Mouse (Mus musculus): ENCODE data around the gene Lypd6b. TPM values are rescaled to one million over a fixed set of nuclear protein-coding genes. Genes with fewer than 3 reads are reported as not detected.

The Lypd6b gene
- polyA plus RNA-seq, 1 experiment: 6.0 TPM

- Histone ChIP-seq H3K36me3 (ENCODE audit: control insufficient read depth, insufficient read depth, low read length, poor library complexity, severe bottlenecking) (no peaks in the 10 kb centered on the region), H3K9ac (ENCODE audit: low read depth, poor library complexity, severe bottlenecking) (no peak overlapping the region), H3K27ac (ENCODE audit: insufficient read depth, low read length) (no peak overlapping the region), H3K4me3 (ENCODE audit: low read depth, low read length) (no peak overlapping the region), H3K27me3 (ENCODE audit: control insufficient read depth, insufficient read depth, low read length, poor library complexity, severe bottlenecking) (no peaks in the 10 kb centered on the region), H3K4me1 (ENCODE audit: control insufficient read depth, insufficient read depth, low read length) (no peaks in the 10 kb centered on the region), H3K9me3 (replicated peaks; ENCODE audit: control insufficient read depth, insufficient read depth, low read length, poor library complexity, severe bottlenecking) (no peaks in the 10 kb centered on the region)
- TF ChIP-seq EP300 (IDR thresholded peaks at IDR 0.05; ENCODE audit: insufficient read depth, low read depth, low read length) (0 out of 2 replicates have a peak, but pooled peaks have one; percentile 40), POLR2A (IDR thresholded peaks at IDR 0.05; ENCODE audit: insufficient read depth, low read length) (no peak)
Measured at GRCm38 (mm10) chr2:49883990-49884389, 96.5 kb downstream of the Lypd6b start.

GRCm38 (mm10) chr2:49886209-49886608 lies 98.7 kb downstream of the Lypd6b start:
- Histone ChIP-seq H3K9me3 (replicated peaks; ENCODE audit: control insufficient read depth, insufficient read depth, low read length, poor library complexity, severe bottlenecking) (no peaks in the 10 kb centered on the region), H3K36me3 (ENCODE audit: control insufficient read depth, insufficient read depth, low read length, poor library complexity, severe bottlenecking) (no peaks in the 10 kb centered on the region), H3K27ac (ENCODE audit: insufficient read depth, low read length) (no peak overlapping the region), H3K9ac (ENCODE audit: low read depth, poor library complexity, severe bottlenecking) (no peak overlapping the region), H3K4me3 (ENCODE audit: low read depth, low read length) (no peak overlapping the region), H3K4me1 (ENCODE audit: control insufficient read depth, insufficient read depth, low read length) (no peaks in the 10 kb centered on the region), H3K27me3 (ENCODE audit: control insufficient read depth, insufficient read depth, low read length, poor library complexity, severe bottlenecking) (no peaks in the 10 kb centered on the region)
- TF ChIP-seq POLR2A (IDR thresholded peaks at IDR 0.05; ENCODE audit: insufficient read depth, low read length) (no peak), CTCF (IDR thresholded peaks at IDR 0.05; ENCODE audit: low read depth, low read length) (no peak), EP300 (IDR thresholded peaks at IDR 0.05; ENCODE audit: insufficient read depth, low read depth, low read length) (no peak)

- H3K9ac ChIP-seq (ENCODE audit: low read depth, poor library complexity, severe bottlenecking): no peak overlapping the region
- no peak overlapping the region for H3K4me3 ChIP-seq (ENCODE audit: low read depth, low read length)
- no peaks in the 10 kb centered on the region for H3K9me3 ChIP-seq (replicated peaks; ENCODE audit: control insufficient read depth, insufficient read depth, low read length, poor library complexity, severe bottlenecking)
- TF ChIP-seq EP300 (IDR thresholded peaks at IDR 0.05; ENCODE audit: insufficient read depth, low read depth, low read length) (no peak), CTCF (IDR thresholded peaks at IDR 0.05; ENCODE audit: low read depth, low read length) (no peak), POLR2A (IDR thresholded peaks at IDR 0.05; ENCODE audit: insufficient read depth, low read length) (no peak)
- no peak overlapping the region for H3K27ac ChIP-seq (ENCODE audit: insufficient read depth, low read length)
- H3K36me3 ChIP-seq (ENCODE audit: control insufficient read depth, insufficient read depth, low read length, poor library complexity, severe bottlenecking): no peaks in the 10 kb centered on the region
- H3K4me1 ChIP-seq (ENCODE audit: control insufficient read depth, insufficient read depth, low read length): no peaks in the 10 kb centered on the region
- no peaks in the 10 kb centered on the region for H3K27me3 ChIP-seq (ENCODE audit: control insufficient read depth, insufficient read depth, low read length, poor library complexity, severe bottlenecking)
Measured at GRCm38 (mm10) chr2:49888346-49888745, 100.9 kb downstream of the Lypd6b start.

- Histone ChIP-seq H3K36me3 (ENCODE audit: control insufficient read depth, insufficient read depth, low read length, poor library complexity, severe bottlenecking) (no peaks in the 10 kb centered on the region), H3K9ac (ENCODE audit: low read depth, poor library complexity, severe bottlenecking) (no peak overlapping the region), H3K4me3 (ENCODE audit: low read depth, low read length) (no peak overlapping the region), H3K9me3 (replicated peaks; ENCODE audit: control insufficient read depth, insufficient read depth, low read length, poor library complexity, severe bottlenecking) (no peaks in the 10 kb centered on the region), H3K4me1 (ENCODE audit: control insufficient read depth, insufficient read depth, low read length) (no peaks in the 10 kb centered on the region), H3K27me3 (ENCODE audit: control insufficient read depth, insufficient read depth, low read length, poor library complexity, severe bottlenecking) (no peaks in the 10 kb centered on the region), H3K27ac (ENCODE audit: insufficient read depth, low read length) (no peak overlapping the region)
- TF ChIP-seq POLR2A (IDR thresholded peaks at IDR 0.05; ENCODE audit: insufficient read depth, low read length) (no peak), CTCF (IDR thresholded peaks at IDR 0.05; ENCODE audit: low read depth, low read length) (no peak), EP300 (IDR thresholded peaks at IDR 0.05; ENCODE audit: insufficient read depth, low read depth, low read length) (no peak)
Measured at GRCm38 (mm10) chr2:49890727-49891126, 103.2 kb downstream of the Lypd6b start.

GRCm38 (mm10) chr2:49909838-49910407 lies 122.4 kb downstream of the Lypd6b start:
- H3K27ac ChIP-seq (ENCODE audit: insufficient read depth, low read length): no peak overlapping the region
- H3K9me3 ChIP-seq (replicated peaks; ENCODE audit: control insufficient read depth, insufficient read depth, low read length, poor library complexity, severe bottlenecking): no peaks in the 10 kb centered on the region
- H3K4me1 ChIP-seq (ENCODE audit: control insufficient read depth, insufficient read depth, low read length): no peaks in the 10 kb centered on the region
- H3K36me3 ChIP-seq (ENCODE audit: control insufficient read depth, insufficient read depth, low read length, poor library complexity, severe bottlenecking): no peaks in the 10 kb centered on the region
- TF ChIP-seq CTCF (IDR thresholded peaks at IDR 0.05; ENCODE audit: low read depth, low read length) (no peak), EP300 (IDR thresholded peaks at IDR 0.05; ENCODE audit: insufficient read depth, low read depth, low read length) (no peak), POLR2A (IDR thresholded peaks at IDR 0.05; ENCODE audit: insufficient read depth, low read length) (no peak)
- H3K4me3 ChIP-seq (ENCODE audit: low read depth, low read length): no peak overlapping the region
- no peak overlapping the region for H3K9ac ChIP-seq (ENCODE audit: low read depth, poor library complexity, severe bottlenecking)
- no peaks in the 10 kb centered on the region for H3K27me3 ChIP-seq (ENCODE audit: control insufficient read depth, insufficient read depth, low read length, poor library complexity, severe bottlenecking)

- TF ChIP-seq CTCF (IDR thresholded peaks at IDR 0.05; ENCODE audit: low read depth, low read length) (no peak), POLR2A (IDR thresholded peaks at IDR 0.05; ENCODE audit: insufficient read depth, low read length) (no peak), EP300 (IDR thresholded peaks at IDR 0.05; ENCODE audit: insufficient read depth, low read depth, low read length) (no peak)
- no peaks in the 10 kb centered on the region for H3K27me3 ChIP-seq (ENCODE audit: control insufficient read depth, insufficient read depth, low read length, poor library complexity, severe bottlenecking)
- H3K4me1 ChIP-seq (ENCODE audit: control insufficient read depth, insufficient read depth, low read length): no peaks in the 10 kb centered on the region
- H3K4me3 ChIP-seq (ENCODE audit: low read depth, low read length): no peak overlapping the region
- no peaks in the 10 kb centered on the region for H3K36me3 ChIP-seq (ENCODE audit: control insufficient read depth, insufficient read depth, low read length, poor library complexity, severe bottlenecking)
- no peaks in the 10 kb centered on the region for H3K9me3 ChIP-seq (replicated peaks; ENCODE audit: control insufficient read depth, insufficient read depth, low read length, poor library complexity, severe bottlenecking)
- no peak overlapping the region for H3K9ac ChIP-seq (ENCODE audit: low read depth, poor library complexity, severe bottlenecking)
- no peak overlapping the region for H3K27ac ChIP-seq (ENCODE audit: insufficient read depth, low read length)
Measured at GRCm38 (mm10) chr2:49911296-49912034, 124.0 kb downstream of the Lypd6b start.

Measured in ES-Bruce4 (cell line).